Mouse (Mus musculus) layer of hippocampus, adult 2 months (tissue): ENCODE results near the gene Inhba. TPM values are rescaled to one million over a fixed set of nuclear protein-coding genes. Genes with fewer than 3 reads are reported as not detected.

ENCODE experiments used
- DNase-seq, 2 experiments: peaks; one replicate each; pipeline ENCODE4 v3.0.0; 2022; ENCODE audit warnings: low spot score in 2 of 2
- H3K27ac ChIP-seq: fragments of 200-600 bp; 2 replicates; pipeline ENCODE4 v1.8.1; 2022
- H3K4me3 ChIP-seq: fragments of 200-600 bp; 2 replicates; pipeline ENCODE4 v1.8.1; 2022; ENCODE audit warnings: mild to moderate bottlenecking
- CTCF ChIP-seq: fragments of 200-600 bp; conservative IDR thresholded peaks from 2 replicates; pipeline ENCODE4 v1.8.1; 2022; ENCODE audit warnings: antibody characterized with exemption, mild to moderate bottlenecking, moderate library complexity
- long read RNA-seq, 2 experiments: library from polyadenylated mRNA; stranded (forward); transcript quantifications; one replicate each; pipeline ENCODE4 v2.0.0; 2021; ENCODE audit warnings: borderline mapping rate in 2 of 2
- total RNA-seq, 2 experiments: library from RNA; stranded (reverse); gene quantifications; 2 replicates each; pipeline ENCODE4 v1.2.3; 2021

The Inhba gene
- 10 to 100 TPM; 11.7 to 11.8 TPM for total RNA-seq
- long read RNA-seq, experiment 1, partial matches to known transcripts = 0 of 8 reads
- long read RNA-seq, experiment 1, other reads (novel, unspliced or antisense) = 8 of 8 reads
- long read RNA-seq, experiment 2, partial matches to known transcripts = 0 of 4 reads
- long read RNA-seq, experiment 2, other reads (novel, unspliced or antisense) = 4 of 4 reads

DNA sequence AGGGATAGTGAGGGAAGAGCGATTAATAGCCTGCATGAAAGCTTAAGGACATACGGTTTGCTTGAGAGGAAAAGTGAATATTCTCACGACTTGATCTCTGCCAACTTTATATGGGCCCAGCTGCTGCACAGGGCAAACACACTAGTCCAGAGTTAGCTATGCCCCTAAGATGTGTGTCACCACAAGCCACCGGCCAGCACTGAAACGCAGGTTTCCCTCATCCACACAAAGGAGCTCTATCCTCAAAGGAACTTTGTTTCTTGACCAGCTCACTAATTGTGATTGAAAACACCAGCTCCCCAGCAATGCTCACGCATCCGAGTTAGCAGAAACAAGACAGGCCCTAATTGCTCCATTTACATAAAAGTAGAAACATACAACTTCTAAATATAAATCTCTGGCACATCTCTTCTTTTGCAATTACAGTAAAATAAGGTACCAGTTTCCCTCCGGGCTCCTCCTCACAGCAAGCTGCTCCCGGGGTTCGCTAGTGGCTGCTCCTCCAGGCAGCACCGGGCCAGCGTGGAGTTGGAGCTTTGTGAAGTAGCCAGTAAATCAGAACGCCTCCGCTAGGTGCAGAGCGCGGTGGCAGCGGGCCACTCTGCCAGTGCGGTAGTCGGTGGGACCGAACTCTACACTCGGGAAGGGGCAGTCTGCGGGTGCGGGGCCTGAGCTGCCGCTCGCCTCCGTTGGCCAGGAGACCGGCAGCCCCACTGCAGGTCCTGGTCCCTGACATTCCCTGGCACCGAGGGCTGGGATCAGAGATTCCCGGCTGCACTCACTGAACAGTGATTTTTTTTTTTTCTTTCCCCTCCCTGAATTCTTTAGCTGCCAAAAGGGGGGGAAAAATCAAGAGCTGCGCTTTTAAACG, at the start of gene Inhba:
Gene Inhba (plus strand): TSS at position 480 of the 871 bp plus-strand sequence.
- DNase-seq = no peak
- Histone ChIP-seq H3K4me3 (peak within 1 kb of the TSS; percentile 66), H3K27ac (peak within 1 kb of the TSS; percentile 92)
- no peak for TF ChIP-seq CTCF

DNA sequence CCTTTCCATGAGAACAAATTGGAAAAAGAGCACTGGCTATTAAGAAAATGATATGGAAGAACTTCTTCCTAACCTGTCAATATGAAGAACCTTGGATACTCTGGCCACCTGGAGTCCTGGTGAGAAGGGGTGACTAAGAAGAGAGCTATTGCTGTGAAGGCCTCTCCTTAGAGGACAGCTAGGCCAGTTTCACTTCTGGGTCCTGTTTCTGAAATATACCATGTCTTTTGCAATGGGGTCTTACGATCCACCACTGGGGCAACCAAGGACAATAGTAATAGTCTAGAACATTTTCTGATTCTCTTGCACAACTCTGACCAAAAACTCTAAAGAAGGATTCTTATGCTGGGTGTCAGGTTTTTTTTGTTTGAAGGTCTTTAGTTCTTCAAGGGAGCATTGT, 35.1 kb upstream of the Inhba start:
- TF ChIP-seq CTCF = no peak
- no peak overlapping the region for H3K27ac ChIP-seq

DNA sequence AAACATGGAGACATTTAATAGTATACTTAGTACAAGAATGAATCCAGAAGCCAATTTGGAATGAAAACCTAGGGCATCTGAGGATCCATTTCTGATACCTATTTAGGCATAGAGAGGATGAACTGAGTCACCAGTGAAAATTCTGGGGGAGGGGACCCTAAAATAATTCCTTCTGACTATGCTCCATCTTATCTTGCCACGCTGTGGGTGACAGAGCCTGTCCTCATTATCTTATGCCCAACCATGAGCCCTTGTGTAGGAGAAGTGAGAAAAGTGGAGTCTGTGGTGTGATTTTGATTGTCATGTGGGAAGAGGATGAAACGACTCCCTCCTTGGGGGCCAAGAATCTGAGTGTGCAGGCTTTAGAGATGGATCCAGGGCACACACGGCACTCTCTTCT, 32.1 kb upstream of the Inhba start:
- DNase-seq = no peak
- Histone ChIP-seq H3K4me3 (no peak overlapping the region), H3K27ac (no peak overlapping the region)
- no peak for TF ChIP-seq CTCF

More for the DNA sequence above, 35.1 kb upstream of the Inhba start:
- H3K4me3 ChIP-seq = no peak overlapping the region
- DNase-seq = no peak

DNA sequence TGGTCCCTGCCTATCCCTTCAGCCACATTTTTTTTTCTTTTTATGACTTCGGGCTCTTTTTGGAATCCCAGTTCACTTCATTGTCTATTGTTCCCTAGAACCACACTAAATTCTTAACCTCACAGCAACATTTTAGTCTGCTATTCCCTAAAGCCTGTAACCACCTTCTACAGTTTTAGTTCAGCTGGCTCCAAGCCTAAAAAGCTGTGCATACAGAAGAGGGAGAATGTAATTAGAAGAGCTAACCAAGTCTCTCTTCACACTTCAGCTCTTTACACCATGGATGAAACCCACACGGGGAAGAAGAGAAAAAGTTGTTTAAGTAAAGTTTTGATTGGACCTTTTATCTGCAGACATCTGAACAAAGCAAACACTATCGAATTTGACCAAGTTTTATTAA, 29.6 kb upstream of the Inhba start:
- DNase-seq = no peak
- no peak overlapping the region for H3K4me3 ChIP-seq
- H3K27ac ChIP-seq = no peak overlapping the region
- no peak for TF ChIP-seq CTCF

DNA sequence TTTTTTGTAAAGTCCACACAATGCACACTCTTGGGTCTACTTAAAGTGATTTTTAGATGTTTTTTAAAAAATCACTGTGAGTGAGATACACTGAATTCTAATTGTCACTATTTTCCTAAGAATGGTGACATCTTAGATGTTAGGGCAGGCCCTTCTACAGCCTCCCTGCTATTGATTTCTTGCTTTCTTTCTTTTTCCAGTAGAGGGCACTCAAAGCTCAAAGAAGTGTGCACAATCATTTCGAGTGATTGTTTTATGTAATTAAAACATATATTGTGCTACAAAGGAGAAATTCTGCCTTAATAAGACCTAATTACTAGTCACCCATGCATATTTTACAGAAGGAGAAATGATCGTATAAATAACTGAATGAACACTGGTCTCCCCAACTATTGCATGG, 25.9 kb upstream of the Inhba start:
- Histone ChIP-seq H3K4me3 (no peak overlapping the region), H3K27ac (no peak overlapping the region)
- peak in 1 of 2 experiments; percentile 28 for DNase-seq
- TF ChIP-seq CTCF = peak; percentile 81

DNA sequence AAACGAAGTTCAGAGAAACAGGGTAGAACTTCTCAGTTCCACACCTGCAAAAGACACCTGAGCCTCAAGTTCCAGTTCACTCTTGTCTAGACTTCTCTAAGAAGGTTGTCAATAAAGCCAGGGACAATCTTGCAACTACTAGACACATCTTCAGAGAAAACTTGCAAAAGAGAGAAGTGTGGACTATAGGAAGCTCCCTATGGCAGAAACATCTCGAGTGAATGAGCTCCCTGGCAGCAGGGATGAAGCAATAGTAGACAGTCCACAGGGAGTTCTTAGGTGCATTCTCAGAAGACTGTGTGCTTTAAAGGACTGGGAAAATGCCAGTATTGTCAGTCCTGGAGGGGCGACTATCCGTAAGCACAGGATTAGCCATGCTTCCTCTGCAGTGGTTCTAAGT, 25.5 kb upstream of the Inhba start:
- no peak for DNase-seq
- H3K4me3 ChIP-seq = no peak overlapping the region
- TF ChIP-seq CTCF = no peak
- no peak overlapping the region for H3K27ac ChIP-seq

DNA sequence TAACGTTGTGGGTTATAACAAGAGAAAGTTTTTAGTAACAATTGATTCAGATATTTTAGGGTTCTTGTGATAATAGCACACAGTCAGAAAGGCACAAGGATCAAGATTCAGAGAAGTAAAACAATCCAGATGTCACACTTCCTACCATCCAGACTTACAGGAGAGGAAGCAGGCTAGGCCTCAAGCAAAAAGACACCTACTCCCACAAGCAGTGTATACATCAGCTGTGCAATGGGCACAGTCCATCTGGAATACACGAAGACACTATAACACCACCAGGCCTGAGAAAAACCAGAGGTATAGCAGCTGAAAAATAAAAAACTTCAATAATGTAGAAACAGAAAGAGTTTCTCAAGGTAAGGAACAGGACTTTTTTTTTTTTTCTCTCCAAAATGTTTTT, 16.3 kb upstream of the Inhba start:
- Histone ChIP-seq H3K4me3 (no peak overlapping the region), H3K27ac (no peak overlapping the region)
- TF ChIP-seq CTCF = no peak
- no peak for DNase-seq

DNA sequence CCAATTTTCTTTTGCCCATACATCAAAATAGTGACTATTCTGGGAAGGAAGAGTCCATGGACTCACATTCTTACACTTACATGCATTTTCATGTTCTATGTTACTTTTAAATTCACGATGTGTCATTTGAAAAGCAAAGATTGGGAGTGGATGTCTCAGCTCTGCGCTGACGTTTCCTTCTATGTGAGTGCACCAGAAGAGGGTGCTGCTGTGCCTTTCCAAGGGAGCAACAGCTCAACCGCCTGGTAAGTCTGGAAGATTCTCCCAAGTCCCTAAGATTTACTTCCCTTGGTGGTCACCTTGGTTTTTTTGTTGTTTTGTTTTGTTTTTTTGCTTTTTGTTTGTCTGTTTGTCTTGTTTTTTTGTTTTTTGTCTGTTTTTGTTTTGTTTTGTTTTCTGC, 6.1 kb upstream of the Inhba start:
- no peak overlapping the region for H3K4me3 ChIP-seq
- peak; percentile 94 for TF ChIP-seq CTCF
- H3K27ac ChIP-seq = no peak overlapping the region
- peak; percentile 54 to 59 for DNase-seq

DNA sequence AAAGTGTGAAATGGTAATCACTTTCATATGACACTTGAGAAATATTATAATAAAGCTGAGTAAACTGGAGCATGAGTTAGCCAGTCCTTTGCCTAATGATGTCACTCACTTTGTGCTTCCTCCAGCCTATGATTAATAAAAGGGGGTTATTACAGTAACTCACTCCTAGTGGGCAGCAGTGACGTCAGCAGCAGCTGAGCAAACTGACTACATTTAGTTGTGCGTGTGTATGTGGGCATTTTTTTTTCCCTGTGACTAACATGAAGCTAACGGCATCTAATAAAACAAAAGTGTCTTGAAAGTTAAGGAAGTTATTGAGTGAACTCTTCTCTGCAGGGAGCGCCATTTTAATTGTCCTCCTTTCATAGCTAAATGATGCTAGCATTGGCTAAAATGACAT, 3.9 kb upstream of the Inhba start:
- TF ChIP-seq CTCF = no peak
- no peak overlapping the region for H3K4me3 ChIP-seq
- H3K27ac ChIP-seq = no peak overlapping the region
- no peak for DNase-seq

DNA sequence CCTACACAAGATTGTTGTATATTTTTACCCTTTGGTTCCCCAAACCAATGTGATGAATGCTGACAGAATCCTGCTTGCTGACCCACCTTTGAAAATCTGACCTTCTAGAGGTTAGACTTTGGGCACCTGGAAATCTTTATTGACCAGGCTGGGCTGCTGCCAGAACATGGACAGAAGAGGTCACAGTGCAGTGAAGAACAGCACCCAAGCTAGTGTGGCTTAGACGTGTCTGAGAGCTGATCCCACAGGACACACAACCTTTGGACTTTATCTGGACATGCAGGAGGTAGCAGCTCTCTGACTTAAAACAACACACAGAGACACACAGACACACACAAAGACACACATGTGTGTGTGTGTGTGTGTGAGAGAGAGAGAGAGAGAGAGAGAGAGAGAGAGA, 3.3 kb upstream of the Inhba start:
- no peak for DNase-seq
- no peak for TF ChIP-seq CTCF
- H3K4me3 ChIP-seq = no peak overlapping the region

DNA sequence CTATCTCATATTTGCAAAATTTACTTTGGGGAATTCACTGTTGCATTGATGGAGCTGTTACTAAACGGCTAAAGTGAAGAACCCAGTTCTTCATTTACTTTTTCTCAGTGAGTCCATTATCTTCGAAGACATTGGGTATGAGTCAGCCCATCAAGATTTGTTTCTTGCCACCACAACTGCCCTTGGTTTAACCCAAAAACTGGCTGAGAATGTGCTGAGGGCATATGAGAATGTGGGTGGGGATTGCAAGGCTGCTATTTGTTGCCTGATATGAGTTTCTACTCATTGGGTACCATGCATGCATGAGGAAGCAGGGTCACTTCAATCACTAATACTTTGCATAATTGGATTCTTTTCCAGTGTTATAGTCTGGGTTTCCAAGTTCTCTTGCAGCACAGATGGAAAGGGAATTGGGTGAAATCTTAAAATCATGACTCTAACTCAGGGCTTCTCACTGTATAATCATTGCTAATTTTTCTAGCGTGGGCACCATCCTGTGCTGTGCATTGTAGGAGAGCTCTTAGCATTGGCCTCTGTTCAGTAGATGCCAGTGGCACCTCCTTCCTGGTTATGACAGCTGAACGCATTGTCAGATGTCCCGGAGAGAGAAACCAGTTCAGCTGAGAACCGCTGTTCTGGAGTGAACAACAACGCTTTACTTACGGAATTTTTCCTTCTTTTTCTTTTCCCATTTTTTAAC, 1.7 kb upstream of the Inhba start:
- no peak for DNase-seq
- Histone ChIP-seq H3K4me3 (no peak overlapping the region), H3K27ac (peak overlapping the region; percentile 77)
- TF ChIP-seq CTCF = no peak

More for the DNA sequence above, 3.3 kb upstream of the Inhba start:
- H3K27ac ChIP-seq = 0 out of 2 replicates have a peak overlapping the region, but pooled peaks have one; percentile 14

DNA sequence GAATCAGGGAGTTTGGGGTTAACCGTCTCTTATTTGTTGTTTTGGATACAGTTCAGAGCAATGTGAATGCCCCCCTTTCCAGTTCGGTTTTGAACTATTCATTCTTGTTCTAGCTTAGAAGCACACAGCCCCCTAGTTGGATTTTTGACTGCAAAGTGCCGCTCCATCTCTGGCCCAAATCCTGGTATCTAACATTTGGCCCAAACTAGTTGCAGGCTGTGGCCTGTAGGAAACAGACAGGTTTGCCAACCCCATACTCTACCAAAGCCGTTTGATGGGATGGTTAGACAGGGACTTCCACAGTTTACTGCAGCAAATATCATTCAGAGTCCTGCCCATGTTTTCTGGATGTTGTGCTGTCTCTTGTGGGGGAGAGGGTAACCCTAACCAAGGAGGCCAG, 1.1 kb upstream of the Inhba start:
- TF ChIP-seq CTCF = no peak
- H3K27ac ChIP-seq = peak overlapping the region; percentile 77
- H3K4me3 ChIP-seq = no peak overlapping the region
- no peak for DNase-seq

DNA sequence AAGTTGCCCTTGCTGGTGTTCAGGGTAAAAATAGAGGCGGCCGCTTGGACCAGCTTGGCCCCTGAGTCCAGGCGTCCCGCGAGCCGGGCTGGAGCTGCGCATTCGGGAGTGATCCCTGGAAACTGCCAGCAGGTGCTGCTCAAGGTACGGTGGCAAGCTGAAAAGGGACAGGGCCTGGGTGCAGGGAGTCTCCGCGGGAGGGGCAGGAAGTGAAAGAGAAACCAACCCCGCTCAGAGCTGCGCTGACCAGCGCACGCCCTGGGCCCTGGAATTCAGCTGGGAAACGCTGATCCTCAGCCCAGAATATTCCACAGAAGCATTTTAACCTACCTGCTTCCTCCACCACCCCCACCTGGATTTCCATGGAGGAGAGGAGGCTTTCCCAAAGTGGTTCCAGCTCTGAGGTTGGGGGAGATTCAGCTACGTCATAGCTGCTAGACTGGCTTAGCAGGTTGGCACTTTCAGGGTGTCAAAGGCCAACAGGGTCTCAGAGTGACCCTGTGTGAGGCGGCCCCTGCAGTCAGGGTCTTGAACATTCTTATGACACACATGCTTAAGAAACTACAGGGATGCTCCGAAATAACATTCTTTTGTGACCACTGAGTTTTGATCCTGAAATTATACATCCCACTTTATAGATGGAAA, 714 bp downstream of the Inhba start:
- H3K27ac ChIP-seq = peak overlapping the region; percentile 92
- peak in 1 of 2 experiments; percentile 56 for DNase-seq
- H3K4me3 ChIP-seq = peak overlapping the region; percentile 66
- peak; percentile 71 for TF ChIP-seq CTCF
